Mouse (Mus musculus) left cerebral cortex, postnatal 10 days (tissue): ENCODE results near the gene Proser2. TPM values are rescaled to one million over a fixed set of nuclear protein-coding genes. Genes with fewer than 3 reads are reported as not detected.

Experiments used
- total RNA-seq, 2 experiments: library from RNA; stranded (reverse); gene quantifications; 2 replicates each; pipeline ENCODE4 v1.2.3; 2021

Proser2 gene
- total RNA-seq, 2 experiments from 2014 or later, result 2.2 to 3.6 TPM

Other genes with a start within 250 kb of the Proser2 start
- gene Sec61a2, start 234.8 kb downstream of the Proser2 start, total RNA-seq, result 100 to 1,000 TPM; 118 to 119 TPM
- gene Dhtkd1, start 187.4 kb downstream of the Proser2 start, total RNA-seq, result 1 to 10 TPM; 8.0 to 9.2 TPM
- gene Upf2, start 178.7 kb downstream of the Proser2 start, total RNA-seq, result 10 to 100 TPM; 15.8 to 17.6 TPM
- under 1 TPM; 0.58 to 0.75 TPM for gene Echdc3, start 82.8 kb upstream of the Proser2 start, total RNA-seq
- gene Usp6nl, start 192.5 kb upstream of the Proser2 start, total RNA-seq, result 10 to 100 TPM; 30.1 to 30.7 TPM